Mouse (Mus musculus) MEL (cell line): Measurements from ENCODE around the gene Nhsl2. TPM values are rescaled to one million over a fixed set of nuclear protein-coding genes. Genes with fewer than 3 reads are reported as not detected.

Source experiments
- DNase-seq: peaks from one replicate; pipeline ENCODE4 v3.0.0; 2011; ENCODE audit warnings: low read depth, low spot score
- H3K27ac ChIP-seq: 2 replicates; pipeline ENCODE4 v1.5.1; 2012; ENCODE audit warnings: low read depth, mild to moderate bottlenecking, control low read depth, low read length, moderate library complexity; ENCODE audit not compliant: control insufficient read depth
- H3K27me3 ChIP-seq, 2 experiments: fragments of 150-350 bp in 1 of 2; sonication (generic) in 1 of 2; 2 replicates each; pipeline ENCODE4 v1.6.1; 2012; ENCODE audit warnings: low read length in 2 of 2, mild to moderate bottlenecking in 2 of 2, improper control_type of control experiment in 1 of 2, moderate library complexity in 1 of 2; ENCODE audit not compliant: insufficient read depth in 2 of 2, control insufficient read depth in 1 of 2
- H3K36me3 ChIP-seq, 2 experiments: 2 replicates each; pipeline ENCODE4 v1.6.1; 2012 to 2014; ENCODE audit warnings: low read length in 2 of 2, improper control_type of control experiment in 1 of 2, inconsistent platforms in 1 of 2, mild to moderate bottlenecking in 1 of 2; ENCODE audit not compliant: insufficient read depth in 2 of 2, control insufficient read depth in 1 of 2
- H3K4me1 ChIP-seq, 2 experiments: fragments of 150-350 bp in 1 of 2; sonication (generic) in 1 of 2; 2 replicates each; pipeline ENCODE4 v1.6.1; 2012; ENCODE audit warnings: low read length in 2 of 2, improper control_type of control experiment in 1 of 2, mild to moderate bottlenecking in 1 of 2; ENCODE audit not compliant: insufficient read depth in 2 of 2, control insufficient read depth in 1 of 2
- H3K4me3 ChIP-seq, 2 experiments: fragments of 150-350 bp in 1 of 2; sonication (generic) in 1 of 2; 2 replicates each; pipeline ENCODE4 v1.5.1; 2012; ENCODE audit warnings: low read depth in 2 of 2, low read length in 2 of 2, mild to moderate bottlenecking in 2 of 2, moderate library complexity in 2 of 2, control low read depth in 1 of 2, improper control_type of control experiment in 1 of 2; ENCODE audit not compliant: control insufficient read depth in 1 of 2, insufficient read depth in 1 of 2
- H3K79me2 ChIP-seq: 2 replicates; pipeline ENCODE4 v1.6.1; 2012; ENCODE audit warnings: mild to moderate bottlenecking, low read length, moderate library complexity; ENCODE audit not compliant: control insufficient read depth, poor library complexity, insufficient read depth
- H3K9ac ChIP-seq: 2 replicates; pipeline ENCODE4 v1.6.1; 2012; ENCODE audit warnings: low read depth, mild to moderate bottlenecking, control low read depth, low read length, moderate library complexity; ENCODE audit not compliant: control insufficient read depth, poor library complexity, severe bottlenecking
- H3K9me3 ChIP-seq: fragments of 150-350 bp; sonication (generic); replicated peaks from 2 replicates; pipeline ENCODE4 v1.6.1; 2012; ENCODE audit warnings: mild to moderate bottlenecking, low read length, improper control_type of control experiment, moderate library complexity; ENCODE audit not compliant: insufficient read depth
- BHLHE40 ChIP-seq: IDR thresholded peaks from 2 replicates; pipeline ENCODE4 v1.6.1; 2012; ENCODE audit warnings: low read depth, mild to moderate bottlenecking, inconsistent platforms, low read length, improper control_type of control experiment, borderline replicate concordance
- CHD1 ChIP-seq: IDR thresholded peaks from 2 replicates; pipeline ENCODE4 v1.6.1; 2012; ENCODE audit warnings: low read depth, mild to moderate bottlenecking, inconsistent platforms, low read length, improper control_type of control experiment
- CHD2 ChIP-seq: IDR thresholded peaks from 2 replicates; pipeline ENCODE4 v1.6.1; 2011; ENCODE audit warnings: low read length, improper control_type of control experiment
- CTCF ChIP-seq, 3 experiments: IDR thresholded peaks in 2 of 3; conservative IDR thresholded peaks in 1 of 3; 2 replicates each; pipeline ENCODE4 v1.5.1; 2011 to 2012; ENCODE audit warnings: low read length in 3 of 3, low read depth in 2 of 3, mild to moderate bottlenecking in 2 of 3, improper control_type of control experiment in 1 of 3, inconsistent platforms in 1 of 3, mixed read lengths in 1 of 3, moderate library complexity in 1 of 3; ENCODE audit not compliant: control insufficient read depth in 1 of 3, insufficient read depth in 1 of 3, poor library complexity in 1 of 3, severe bottlenecking in 1 of 3
- E2F4 ChIP-seq: IDR thresholded peaks from 2 replicates; pipeline ENCODE4 v1.6.1; 2011; ENCODE audit warnings: low read depth, low read length, improper control_type of control experiment, borderline replicate concordance
- ELF1 ChIP-seq: IDR thresholded peaks from 2 replicates; pipeline ENCODE4 v1.6.1; 2014; ENCODE audit warnings: low read depth, mild to moderate bottlenecking, inconsistent platforms, low read length, improper control_type of control experiment, moderate library complexity
- EP300 ChIP-seq, 2 experiments: IDR thresholded peaks; 2 replicates each; pipeline ENCODE4 v1.6.1; 2011; ENCODE audit warnings: improper control_type of control experiment in 2 of 2, low read length in 2 of 2, low read depth in 1 of 2, mild to moderate bottlenecking in 1 of 2
- ETS1 ChIP-seq: IDR thresholded peaks from 2 replicates; pipeline ENCODE4 v1.6.1; 2012; ENCODE audit warnings: low read depth, mild to moderate bottlenecking, inconsistent platforms, low read length, improper control_type of control experiment, moderate library complexity
- GABPA ChIP-seq: IDR thresholded peaks from 2 replicates; pipeline ENCODE4 v1.6.1; 2012; ENCODE audit warnings: low read depth, mild to moderate bottlenecking, inconsistent platforms, low read length, improper control_type of control experiment, moderate library complexity
- GATA1 ChIP-seq: IDR thresholded peaks from 2 replicates; pipeline ENCODE4 v1.6.1; 2011; ENCODE audit warnings: low read depth, low read length, improper control_type of control experiment
- HCFC1 ChIP-seq: IDR thresholded peaks from 2 replicates; pipeline ENCODE4 v1.6.1; 2012; ENCODE audit warnings: low read depth, mild to moderate bottlenecking, inconsistent platforms, low read length, improper control_type of control experiment, moderate library complexity
- JUND ChIP-seq: IDR thresholded peaks from 2 replicates; pipeline ENCODE4 v1.6.1; 2011; ENCODE audit warnings: low read depth, mild to moderate bottlenecking, improper control_type of control experiment, low read length
- KAT2A ChIP-seq: conservative IDR thresholded peaks from 2 replicates; pipeline ENCODE4 v1.6.1; 2012; ENCODE audit warnings: low read depth, low read length, improper control_type of control experiment, inconsistent platforms
- MAFK ChIP-seq: IDR thresholded peaks from 2 replicates; pipeline ENCODE4 v1.6.1; 2011; ENCODE audit warnings: low read depth, mild to moderate bottlenecking, low read length, improper control_type of control experiment, borderline replicate concordance
- MAZ ChIP-seq: IDR thresholded peaks from 2 replicates; pipeline ENCODE4 v1.6.1; 2012; ENCODE audit warnings: low read depth, mild to moderate bottlenecking, inconsistent platforms, low read length, improper control_type of control experiment
- MXI1 ChIP-seq: IDR thresholded peaks from 2 replicates; pipeline ENCODE4 v1.6.1; 2011; ENCODE audit warnings: mild to moderate bottlenecking, low read depth, low read length, improper control_type of control experiment
- MYB ChIP-seq: IDR thresholded peaks from 2 replicates; pipeline ENCODE4 v1.6.1; 2011; ENCODE audit warnings: mild to moderate bottlenecking, low read depth, low read length, improper control_type of control experiment
- NELFE ChIP-seq: IDR thresholded peaks from 2 replicates; pipeline ENCODE4 v1.6.1; 2011; ENCODE audit warnings: low read depth, low read length, improper control_type of control experiment
- NRF1 ChIP-seq: IDR thresholded peaks from 2 replicates; pipeline ENCODE4 v1.6.1; 2014; ENCODE audit warnings: low read depth, mild to moderate bottlenecking, inconsistent platforms, low read length, improper control_type of control experiment, moderate library complexity; ENCODE audit not compliant: poor library complexity, insufficient read depth, severe bottlenecking
- POLR2A ChIP-seq, 2 experiments: IDR thresholded peaks; 2 replicates each; pipeline ENCODE4 v1.6.1; 2011 to 2012; ENCODE audit warnings: low read length in 2 of 2, mild to moderate bottlenecking in 2 of 2, control low read depth in 1 of 2, improper control_type of control experiment in 1 of 2, low read depth in 1 of 2, moderate library complexity in 1 of 2; ENCODE audit not compliant: control insufficient read depth in 1 of 2, insufficient read depth in 1 of 2, poor library complexity in 1 of 2
- POLR2AphosphoS2 ChIP-seq: IDR thresholded peaks from 2 replicates; pipeline ENCODE4 v1.6.1; 2011; ENCODE audit warnings: low read length, improper control_type of control experiment
- POLR2AphosphoS5 ChIP-seq: IDR thresholded peaks from 2 replicates; pipeline ENCODE4 v1.6.1; 2012; ENCODE audit warnings: low read depth, borderline replicate concordance, mild to moderate bottlenecking, inconsistent platforms, low read length, moderate library complexity, mixed read lengths
- SIN3A ChIP-seq: IDR thresholded peaks from 2 replicates; pipeline ENCODE4 v1.6.1; 2012; ENCODE audit warnings: low read length, improper control_type of control experiment, inconsistent platforms
- SMC3 ChIP-seq: IDR thresholded peaks from 2 replicates; pipeline ENCODE4 v1.6.1; 2011; ENCODE audit warnings: low read depth, low read length, improper control_type of control experiment
- TBP ChIP-seq: IDR thresholded peaks from 2 replicates; pipeline ENCODE4 v1.8.0; 2011; ENCODE audit warnings: low read depth, low read length, improper control_type of control experiment
- TCF12 ChIP-seq: IDR thresholded peaks from 2 replicates; pipeline ENCODE4 v1.6.1; 2014; ENCODE audit warnings: low read depth, mild to moderate bottlenecking, inconsistent platforms, low read length, improper control_type of control experiment, moderate library complexity
- UBTF ChIP-seq: IDR thresholded peaks from 2 replicates; pipeline ENCODE4 v1.6.1; 2012; ENCODE audit warnings: low read depth, mild to moderate bottlenecking, inconsistent platforms, low read length, improper control_type of control experiment, moderate library complexity, borderline replicate concordance; ENCODE audit not compliant: insufficient read depth
- USF2 ChIP-seq, 2 experiments: IDR thresholded peaks; 2 replicates each; pipeline ENCODE4 v1.6.1; 2011 to 2012; ENCODE audit warnings: improper control_type of control experiment in 2 of 2, low read length in 2 of 2, borderline replicate concordance in 1 of 2, inconsistent platforms in 1 of 2, low read depth in 1 of 2, mild to moderate bottlenecking in 1 of 2; ENCODE audit not compliant: insufficient read depth in 1 of 2
- ZC3H11A ChIP-seq: IDR thresholded peaks from 2 replicates; pipeline ENCODE4 v1.6.1; 2012; ENCODE audit warnings: low read depth, mild to moderate bottlenecking, inconsistent platforms, low read length, improper control_type of control experiment
- ZKSCAN1 ChIP-seq: IDR thresholded peaks from 2 replicates; pipeline ENCODE4 v1.6.1; 2012; ENCODE audit warnings: low read depth, mild to moderate bottlenecking, inconsistent platforms, low read length, improper control_type of control experiment, moderate library complexity
- polyA plus RNA-seq, 2 experiments: library from polyadenylated mRNA; stranded (reverse) in 1 of 2; unstranded in 1 of 2; fragments of >175 nt in 1 of 2; fragments of >200 nt in 1 of 2; gene quantifications; 2 replicates each; pipeline versions ENCODE4 v1.2.1 to v1.2.4; 2012; ENCODE audit warnings: low replicate concordance in 2 of 2, low read depth in 1 of 2; ENCODE audit not compliant: insufficient read length in 2 of 2, insufficient read depth in 1 of 2, missing spikeins in 1 of 2
- total RNA-seq: library from RNA; depleted of rRNA; stranded (reverse); fragments of 300-350 nt; gene quantifications from 2 replicates; pipeline ENCODE4 v1.2.3, GENCODE M21; 2012

Nhsl2 gene
- total and polyA plus RNA-seq, 3 experiments, result 0.01 to 0.23 TPM; not detected in 1

- Histone ChIP-seq H3K9ac (0 out of 2 replicates have a peak overlapping the region, but pooled peaks have one; percentile 14), H3K4me1 (peaks cover 2 to 36% of the 10 kb centered on the region in 2 experiments; a peak in 3 of 4 replicates), H3K27me3 (no peaks in the 10 kb centered on the region), H3K9me3 (no peaks in the 10 kb centered on the region), H3K27ac (peak overlapping the region; percentile 55), H3K36me3 (peaks cover 0 to 22% of the 10 kb centered on the region in 2 experiments; a peak in 2 of 4 replicates), H3K4me3 (no peak overlapping the region), H3K79me2 (no peaks in the 10 kb centered on the region)
- DNase-seq, result peak; percentile 57
- TF ChIP-seq CTCF (IDR thresholded peaks at IDR 0.05 in 2 of 3, conservative IDR thresholded peaks at IDR 0.05 in 1 of 3; ENCODE audit: control insufficient read depth in 1 of 3, insufficient read depth in 1 of 3, low read depth in 2 of 3, low read length in 3 of 3, poor library complexity in 1 of 3, severe bottlenecking in 1 of 3) (no peak), POLR2A (IDR thresholded peaks at IDR 0.05; ENCODE audit: control insufficient read depth in 1 of 2, insufficient read depth in 1 of 2, low read depth in 1 of 2, low read length in 2 of 2, poor library complexity in 1 of 2) (0 out of 4 replicates have a peak, but pooled peaks of 1 of the 2 experiments have one; percentile 28), TBP (0 out of 2 replicates have a peak, but pooled peaks have one; percentile 17), CHD2 (no peak), JUND (no peak), ELF1 (no peak), SIN3A (0 out of 2 replicates have a peak, but pooled peaks have one; percentile 16), UBTF (no peak), EP300 (IDR thresholded peaks at IDR 0.05; ENCODE audit: low read depth in 1 of 2, low read length in 2 of 2) (peak in 1 of 2 experiments; percentile 38; a peak in 2 of 4 replicates), MAFK (no peak), POLR2AphosphoS5 (no peak), TCF12 (no peak), GABPA (no peak), MAZ (no peak), KAT2A (no peak), ZC3H11A (no peak), MXI1 (no peak), MYB (no peak), CHD1 (no peak), ETS1 (peak; percentile 5; the same call in 1 of the 2 replicates), SMC3 (no peak), USF2 (IDR thresholded peaks at IDR 0.05; ENCODE audit: borderline replicate concordance in 1 of 2, insufficient read depth in 1 of 2, low read depth in 1 of 2, low read length in 2 of 2) (no peak), GATA1 (no peak), E2F4 (no peak), BHLHE40 (no peak), ZKSCAN1 (no peak), HCFC1 (no peak), NRF1 (peak; percentile 48), POLR2AphosphoS2 (no peak), NELFE (no peak)
These were observed 187.7 kb downstream of the Nhsl2 start for GRCm38 (mm10) chrX:102036866-102037361.
